Mouse (Mus musculus) CH12.LX (cell line): Measurements from ENCODE around the gene F7. TPM values are rescaled to one million over a fixed set of nuclear protein-coding genes. Genes with fewer than 3 reads are reported as not detected.

Source experiments
- DNase-seq: peaks from one replicate; pipeline ENCODE4 v3.0.0-alpha.2; 2013; ENCODE audit errors: extremely low read depth
- H3K27ac ChIP-seq: 2 replicates; pipeline ENCODE4 v1.5.1; 2012; ENCODE audit warnings: low read depth, mild to moderate bottlenecking, control low read depth, moderate library complexity; ENCODE audit not compliant: insufficient read depth
- H3K27me3 ChIP-seq: replicated peaks from 2 replicates; pipeline ENCODE3; 2012; ENCODE audit warnings: inconsistent platforms
- H3K36me3 ChIP-seq, 2 experiments: replicated peaks in 1 of 2; 2 replicates each; pipeline versions ENCODE3 to v1.6.1; 2012; ENCODE audit warnings: inconsistent platforms in 1 of 2, low read length in 1 of 2, mild to moderate bottlenecking in 1 of 2, mixed read lengths in 1 of 2, moderate library complexity in 1 of 2; ENCODE audit not compliant: control insufficient read depth in 1 of 2, insufficient read depth in 1 of 2
- H3K4me1 ChIP-seq, 2 experiments: 2 replicates each; pipeline ENCODE4 v1.6.1; 2012; ENCODE audit warnings: inconsistent platforms in 1 of 2, moderate library complexity in 1 of 2; ENCODE audit not compliant: insufficient read depth in 2 of 2, control insufficient read depth in 1 of 2
- H3K4me2 ChIP-seq: 2 replicates; pipeline ENCODE4 v1.6.1; 2012; ENCODE audit warnings: low read depth, mild to moderate bottlenecking, control low read depth; ENCODE audit not compliant: poor library complexity, insufficient read depth, severe bottlenecking
- H3K4me3 ChIP-seq, 3 experiments: fragments of 150-350 bp in 1 of 3; sonication (generic) in 1 of 3; replicated peaks in 1 of 3; 2 replicates each; pipeline versions ENCODE3 to v1.5.1; 2011 to 2012; ENCODE audit warnings: low read depth in 2 of 3, low read length in 2 of 3, mild to moderate bottlenecking in 2 of 3, moderate library complexity in 2 of 3, control low read depth in 1 of 3, improper control_type of control experiment in 1 of 3, inconsistent platforms in 1 of 3, mixed read lengths in 1 of 3; ENCODE audit not compliant: poor library complexity in 1 of 3
- H3K79me2 ChIP-seq: replicated peaks from 2 replicates; pipeline ENCODE4 v1.6.1; 2012; ENCODE audit warnings: mild to moderate bottlenecking, moderate library complexity; ENCODE audit not compliant: control insufficient read depth, poor library complexity, insufficient read depth, severe bottlenecking; ENCODE audit errors: extremely low read depth
- H3K9ac ChIP-seq: 2 replicates; pipeline ENCODE4 v1.6.1; 2012; ENCODE audit warnings: low read depth, mild to moderate bottlenecking, control low read depth, moderate library complexity; ENCODE audit not compliant: insufficient read depth
- H3K9me3 ChIP-seq: replicated peaks from 2 replicates; pipeline ENCODE3; 2012; ENCODE audit warnings: low read length, inconsistent platforms, mixed read lengths
- CTCF ChIP-seq, 2 experiments: IDR thresholded peaks in 1 of 2; conservative IDR thresholded peaks in 1 of 2; 2 replicates each; pipeline ENCODE4 v1.5.1; 2011 to 2012; ENCODE audit warnings: low read depth in 2 of 2, low read length in 2 of 2, improper control_type of control experiment in 1 of 2, inconsistent platforms in 1 of 2, mild to moderate bottlenecking in 1 of 2, moderate library complexity in 1 of 2
- ELF1 ChIP-seq: IDR thresholded peaks from 2 replicates; pipeline ENCODE4 v1.6.1; 2014; ENCODE audit warnings: low read depth, mild to moderate bottlenecking, inconsistent platforms, low read length, improper control_type of control experiment
- ETS1 ChIP-seq: conservative IDR thresholded peaks from 2 replicates; pipeline ENCODE4 v1.6.1; 2012; ENCODE audit warnings: low read depth, mild to moderate bottlenecking, inconsistent platforms, low read length, improper control_type of control experiment, moderate library complexity
- GABPA ChIP-seq: IDR thresholded peaks from 2 replicates; pipeline ENCODE4 v1.6.1; 2012; ENCODE audit warnings: low read depth, low read length, improper control_type of control experiment, inconsistent platforms; ENCODE audit not compliant: insufficient replicate concordance
- IRF4 ChIP-seq: IDR thresholded peaks from 2 replicates; pipeline ENCODE4 v1.6.1; 2014; ENCODE audit warnings: low read depth, mild to moderate bottlenecking, inconsistent platforms, low read length, improper control_type of control experiment
- JUN ChIP-seq: IDR thresholded peaks from 2 replicates; pipeline ENCODE4 v1.6.1; 2011; ENCODE audit warnings: low read depth, mild to moderate bottlenecking, low read length, improper control_type of control experiment, moderate library complexity; ENCODE audit not compliant: insufficient read depth
- JUND ChIP-seq: conservative IDR thresholded peaks from 2 replicates; pipeline ENCODE4 v1.6.1; 2011; ENCODE audit warnings: low read depth, low read length, improper control_type of control experiment
- MAFK ChIP-seq: IDR thresholded peaks from 2 replicates; pipeline ENCODE4 v1.6.1; 2011; ENCODE audit warnings: low read length, improper control_type of control experiment; ENCODE audit not compliant: insufficient replicate concordance
- MAZ ChIP-seq: IDR thresholded peaks from 2 replicates; pipeline ENCODE4 v1.6.1; 2012; ENCODE audit warnings: low read depth, mild to moderate bottlenecking, inconsistent platforms, low read length, improper control_type of control experiment, moderate library complexity
- MEF2A ChIP-seq: IDR thresholded peaks from 2 replicates; pipeline ENCODE4 v1.6.1; 2014; ENCODE audit warnings: low read depth, mild to moderate bottlenecking, inconsistent platforms, low read length, improper control_type of control experiment, borderline replicate concordance
- MXI1 ChIP-seq: IDR thresholded peaks from 2 replicates; pipeline ENCODE4 v1.6.1; 2011; ENCODE audit warnings: mild to moderate bottlenecking, low read depth, low read length, improper control_type of control experiment
- MYC ChIP-seq: IDR thresholded peaks from 2 replicates; pipeline ENCODE4 v1.6.1; 2011; ENCODE audit warnings: low read depth, mild to moderate bottlenecking, improper control_type of control experiment, low read length
- PAX5 ChIP-seq: IDR thresholded peaks from 2 replicates; pipeline ENCODE4 v1.6.1; 2012; ENCODE audit warnings: low read length, inconsistent platforms, mixed read lengths
- POLR2A ChIP-seq: IDR thresholded peaks from 2 replicates; pipeline ENCODE4 v1.6.1; 2011; ENCODE audit warnings: low read depth, mild to moderate bottlenecking, improper control_type of control experiment, low read length
- RCOR1 ChIP-seq: conservative IDR thresholded peaks from 2 replicates; pipeline ENCODE4 v1.6.1; 2012; ENCODE audit warnings: low read depth, mild to moderate bottlenecking, inconsistent platforms, low read length, improper control_type of control experiment
- SIN3A ChIP-seq: IDR thresholded peaks from 2 replicates; pipeline ENCODE4 v1.6.1; 2012; ENCODE audit warnings: low read length, improper control_type of control experiment, inconsistent platforms
- SMC3 ChIP-seq: IDR thresholded peaks from 2 replicates; pipeline ENCODE4 v1.6.1; 2011; ENCODE audit warnings: low read depth, low read length, improper control_type of control experiment
- TBP ChIP-seq: conservative IDR thresholded peaks from 2 replicates; pipeline ENCODE4 v1.6.1; 2011; ENCODE audit warnings: low read depth, low read length, improper control_type of control experiment
- USF2 ChIP-seq: conservative IDR thresholded peaks from 2 replicates; pipeline ENCODE4 v1.6.1; 2011; ENCODE audit warnings: low read depth, low read length, improper control_type of control experiment
- ZC3H11A ChIP-seq: IDR thresholded peaks from 2 replicates; pipeline ENCODE4 v1.6.1; 2012; ENCODE audit warnings: low read depth, mild to moderate bottlenecking, inconsistent platforms, low read length, improper control_type of control experiment
- ZKSCAN1 ChIP-seq: IDR thresholded peaks from 2 replicates; pipeline ENCODE4 v1.6.1; 2012; ENCODE audit warnings: low read depth, inconsistent platforms, low read length, improper control_type of control experiment, borderline replicate concordance
- ZMIZ1 ChIP-seq: IDR thresholded peaks from 2 replicates; pipeline ENCODE4 v1.6.1; 2012; ENCODE audit warnings: low read depth, mild to moderate bottlenecking, inconsistent platforms, low read length, improper control_type of control experiment
- ZNF384 ChIP-seq: IDR thresholded peaks from 2 replicates; pipeline ENCODE4 v1.6.1; 2012; ENCODE audit warnings: low read depth, low read length, improper control_type of control experiment, inconsistent platforms
- dilution Hi-C: fragments of 300-500 bp; cut with MboI; formaldehyde crosslinking; loops from 2 replicates; pipeline ENCODE4 v1.14.3; 2020; ENCODE audit warnings: low sequenced_read_pairs; ENCODE audit not compliant: extremely low pct_unique_long_range_greater_than_20kb, extremely low pct_ligation_motif_present
- in situ Hi-C: fragments of 300-500 bp; cut with MboI; formaldehyde crosslinking; loops from 3 replicates; pipeline ENCODE4 v1.14.3; 2019; ENCODE audit warnings: low sequenced_read_pairs, low pct_ligation_motif_present, low pct_unique_long_range_greater_than_20kb, mixed read lengths
- polyA plus RNA-seq: library from polyadenylated mRNA; unstranded; fragments of >175 nt; gene quantifications from 2 replicates; pipeline ENCODE4 v1.2.1, GENCODE M21; 2012; ENCODE audit warnings: low read depth; ENCODE audit not compliant: insufficient read length
- total RNA-seq, 2 experiments: library from RNA; depleted of rRNA; stranded (reverse); fragments of 300-350 nt in 1 of 2; fragments of >200 nt in 1 of 2; gene quantifications; 2 replicates each; pipeline ENCODE4 v1.2.3; 2012 to 2014

F7 gene
- total and polyA plus RNA-seq, 3 experiments: not detected

DNA sequence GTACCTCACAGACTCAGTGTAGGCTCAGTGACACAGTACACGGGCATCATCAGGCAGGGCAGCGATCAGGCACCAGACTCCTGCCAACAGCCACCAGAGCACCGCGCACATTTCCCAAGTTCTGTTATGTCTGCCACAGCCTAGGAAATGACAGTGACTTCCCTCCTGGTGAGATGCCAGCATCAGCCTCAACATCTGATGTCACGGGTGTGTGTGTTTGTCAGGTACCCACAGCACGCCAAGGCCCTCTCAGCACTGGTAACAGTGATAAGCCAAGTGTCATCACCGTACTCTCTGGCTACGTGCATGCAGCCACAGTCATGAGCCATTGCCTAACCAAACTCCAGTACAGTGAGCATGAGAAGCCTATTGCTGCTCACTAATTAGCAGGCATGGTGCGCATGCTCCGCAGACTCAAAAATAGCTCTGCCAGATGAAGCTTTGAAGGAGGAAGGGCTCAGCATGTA is 10.5 kb downstream of the F7 start:
- dilution Hi-C loops: no loop called here
- H3K4me1 ChIP-seq: peaks cover 0 to 3% of the 10 kb centered on the region in 2 experiments; a peak in 1 of 4 replicates
- no peak for TF ChIP-seq JUN
- no peak for TF ChIP-seq ZNF384
- TF ChIP-seq ELF1: no peak
- TF ChIP-seq SMC3: no peak
- no peak for TF ChIP-seq ETS1
- TF ChIP-seq MXI1: no peak
- TF ChIP-seq ZKSCAN1: no peak
- no peak for TF ChIP-seq MAZ
- TF ChIP-seq USF2: no peak
- TF ChIP-seq CTCF (conservative IDR thresholded peaks at IDR 0.05 in 1 of 2, IDR thresholded peaks at IDR 0.05 in 1 of 2; ENCODE audit: low read depth in 2 of 2, low read length in 2 of 2): no peak
- no peak for TF ChIP-seq JUND
- TF ChIP-seq PAX5: no peak
- TF ChIP-seq MEF2A: no peak
- no peak for TF ChIP-seq MYC
- no peak for TF ChIP-seq GABPA
- no peak for TF ChIP-seq ZC3H11A
- TF ChIP-seq, all 38 proteins: peak for 0
- Histone ChIP-seq H3K9me3 (no peaks in the 10 kb centered on the region), H3K27ac (no peak overlapping the region), H3K9ac (no peak overlapping the region), H3K4me3 (no peak overlapping the region), H3K27me3 (peaks cover 96% of the 10 kb centered on the region), H3K4me2 (no peak overlapping the region), H3K36me3 (no peaks in the 10 kb centered on the region), H3K79me2 (no peaks in the 10 kb centered on the region)
- no peak for DNase-seq
- in situ Hi-C loops: no loop called here

GRCm38 (mm10) chr8:13037015-13037414 is 11.2 kb downstream of the F7 start, which contains the start of gene F10:
Gene F10 (plus strand): TSS chr8:13037308.
- Histone ChIP-seq H3K27ac (no peak within 1 kb of the TSS), H3K36me3 (no peaks in the 10 kb centered on the region), H3K79me2 (no peaks in the 10 kb centered on the region), H3K27me3 (peaks cover 94% of the 10 kb centered on the region), H3K4me2 (no peak within 1 kb of the TSS), H3K4me1 (peaks cover 0 to 3% of the 10 kb centered on the region in 2 experiments; a peak in 1 of 4 replicates), H3K4me3 (no peak within 1 kb of the TSS)
- dilution Hi-C loops: no loop called here
- DNase-seq: no peak
- in situ Hi-C loops: no loop called here
- TF ChIP-seq JUN (no peak), MAZ (no peak), CTCF (conservative IDR thresholded peaks at IDR 0.05 in 1 of 2, IDR thresholded peaks at IDR 0.05 in 1 of 2; ENCODE audit: low read depth in 2 of 2, low read length in 2 of 2) (no peak), ZKSCAN1 (no peak), ZC3H11A (no peak), ZMIZ1 (no peak), SIN3A (no peak), RCOR1 (no peak), JUND (no peak), GABPA (no peak), ZNF384 (no peak), TBP (no peak), IRF4 (no peak), MAFK (no peak), POLR2A (no peak)
- TF ChIP-seq, all 38 proteins: peak for 0
- no peak within 1 kb of the TSS for H3K9ac ChIP-seq
- no peaks in the 10 kb centered on the region for H3K9me3 ChIP-seq
